In genomic region chr4:49590152-49590551, GRCm38 (mm10) we compare ENCODE assay signal across 31 mouse cellular contexts. TPM values are rescaled to one million over a fixed set of nuclear protein-coding genes. Genes with fewer than 3 reads are reported as not detected.
DNase-seq lines count a peak whose midpoint lies in the region; ATAC-seq and TF ChIP-seq lines count a peak whose summit lies in the region.
"Had no signal": no experiment of that assay in that cellular context is flagged by ENCODE, and none has a peak within 500 bp of the region (broad histone marks: within the 10 kb centered on the region; RNA-seq: fewer than 3 reads in every experiment).

No protein-coding gene starts in this region.

- no peaks in the 10 kb centered on the region for H3K27me3 ChIP-seq in liver, embryonic 12.5 days (replicated peaks)
- no peaks in the 10 kb centered on the region for H3K27me3 ChIP-seq in liver, postnatal 0 days (ENCODE audit: insufficient read depth, low read length)
- H3K27me3 ChIP-seq in intestine, embryonic 15.5 days (replicated peaks): no peaks in the 10 kb centered on the region
- H3K27me3 ChIP-seq in intestine, postnatal 0 days (replicated peaks; ENCODE audit: control insufficient read depth, insufficient read depth, low read length): no peaks in the 10 kb centered on the region
- no peaks in the 10 kb centered on the region for H3K27me3 ChIP-seq in stomach, postnatal 0 days (ENCODE audit: control insufficient read depth, insufficient read depth, low read length)
- H3K27me3 ChIP-seq: CH12.LX; embryonic facial prominence, embryonic 13.5 days; forebrain, embryonic 12.5 days; forebrain, embryonic 15.5 days; heart, embryonic 12.5 days; heart, embryonic 15.5 days; hindbrain, embryonic 13.5 days had no signal

- no peak overlapping the region for H3K9ac ChIP-seq in liver, embryonic 12.5 days
- H3K9ac ChIP-seq in liver, postnatal 0 days (replicated peaks): no peak overlapping the region
- H3K9ac ChIP-seq in intestine, embryonic 15.5 days: no peak overlapping the region
- no peak overlapping the region for H3K9ac ChIP-seq in intestine, postnatal 0 days (ENCODE audit: low read depth, low read length)
- H3K9ac ChIP-seq in stomach, postnatal 0 days (ENCODE audit: low read length): no peak overlapping the region
- H3K9ac ChIP-seq: embryonic facial prominence, embryonic 13.5 days; forebrain, embryonic 12.5 days; forebrain, embryonic 15.5 days; heart, embryonic 12.5 days; heart, embryonic 15.5 days; hindbrain, embryonic 13.5 days had no signal

- 64% methylated on average over 2 of the region's 2 CpGs for WGBS in liver, embryonic 12.5 days (ENCODE audit: insufficient replicate concordance)
- WGBS in liver, postnatal 0 days (ENCODE audit: insufficient replicate concordance): 61% methylated on average over 2 of the region's 2 CpGs
- 64% methylated on average over 2 of the region's 2 CpGs for WGBS in intestine, embryonic 15.5 days
- 37% methylated on average over 2 of the region's 2 CpGs for WGBS in intestine, postnatal 0 days
- 68% methylated on average over 2 of the region's 2 CpGs for WGBS in stomach, postnatal 0 days

- intact Hi-C loops in gastrocnemius, postnatal 36 days (cut with DNase I): no loop called here

- H3K9me3 ChIP-seq in liver, embryonic 12.5 days (replicated peaks): no peaks in the 10 kb centered on the region
- no peaks in the 10 kb centered on the region for H3K9me3 ChIP-seq in liver, postnatal 0 days (ENCODE audit: low read length)
- no peaks in the 10 kb centered on the region for H3K9me3 ChIP-seq in intestine, embryonic 15.5 days
- no peaks in the 10 kb centered on the region for H3K9me3 ChIP-seq in intestine, postnatal 0 days (ENCODE audit: control insufficient read depth)
- H3K9me3 ChIP-seq in stomach, postnatal 0 days (ENCODE audit: control insufficient read depth, low read length): no peaks in the 10 kb centered on the region
- H3K9me3 ChIP-seq: embryonic facial prominence, embryonic 13.5 days; forebrain, embryonic 12.5 days; forebrain, embryonic 15.5 days; G1E; heart, embryonic 12.5 days; heart, embryonic 15.5 days; hindbrain, embryonic 10.5 days; hindbrain, embryonic 13.5 days had no signal

- DNase-seq in liver, postnatal 0 days: no peak
- peak; percentile 60 for DNase-seq in stomach, postnatal 0 days (ENCODE audit: low spot score)
- no peak for DNase-seq in thymus, postnatal 10 days (ENCODE audit: low spot score in 2 of 2)
- no peak for DNase-seq in gastrocnemius, postnatal 36 days
- DNase-seq: adrenal gland, postnatal 10 days; adrenal gland, postnatal 36 days; B cell, adult 2 months; cerebellum, adult 11 months; cerebellum, adult 2 months; cerebellum, adult 9-11 months; cerebellum, postnatal 25 days; gastrocnemius, postnatal 25 days; heart, postnatal 10 days; heart, postnatal 36 days had no signal

- H3K4me3 ChIP-seq in liver, embryonic 12.5 days: no peak overlapping the region
- H3K4me3 ChIP-seq in liver, postnatal 0 days (ENCODE audit: low read depth, low read length): no peak overlapping the region
- H3K4me3 ChIP-seq in intestine, embryonic 15.5 days (replicated peaks): no peak overlapping the region
- H3K4me3 ChIP-seq in intestine, postnatal 0 days (ENCODE audit: low read depth, low read length): no peak overlapping the region
- H3K4me3 ChIP-seq in stomach, postnatal 0 days (ENCODE audit: low read depth, low read length): no peak overlapping the region
- H3K4me3 ChIP-seq: embryonic facial prominence, embryonic 13.5 days; erythroblast, embryonic 14.5 days; forebrain, embryonic 12.5 days; forebrain, embryonic 15.5 days; heart, embryonic 12.5 days; heart, embryonic 15.5 days; hindbrain, embryonic 10.5 days; hindbrain, embryonic 13.5 days had no signal

- no peak for TF ChIP-seq EP300 in liver, postnatal 0 days (IDR thresholded peaks at IDR 0.05; ENCODE audit: low read depth)
- no peak for TF ChIP-seq EP300 in stomach, postnatal 0 days (optimal IDR thresholded peaks at IDR 0.05)

- ATAC-seq in liver, embryonic 12.5 days: peak; percentile 40; the same call in 1 of the 2 replicates
- no peak for ATAC-seq in liver, postnatal 0 days
- peak; percentile 92 for ATAC-seq in intestine, embryonic 15.5 days
- peak; percentile 95 for ATAC-seq in intestine, postnatal 0 days
- peak; percentile 86 for ATAC-seq in stomach, postnatal 0 days (ENCODE audit: low FRiP score, low TSS enrichment)
- ATAC-seq: forebrain, embryonic 15.5 days; hindbrain, embryonic 16.5 days; Patski had no signal

- no peak overlapping the region for H3K4me2 ChIP-seq in liver, embryonic 12.5 days
- no peak overlapping the region for H3K4me2 ChIP-seq in liver, postnatal 0 days (ENCODE audit: low read depth, low read length)
- no peak overlapping the region for H3K4me2 ChIP-seq in intestine, embryonic 15.5 days (replicated peaks)
- no peak overlapping the region for H3K4me2 ChIP-seq in intestine, postnatal 0 days (replicated peaks; ENCODE audit: low read depth)
- no peak overlapping the region for H3K4me2 ChIP-seq in stomach, postnatal 0 days (replicated peaks; ENCODE audit: low read depth)
- H3K4me2 ChIP-seq: embryonic facial prominence, embryonic 13.5 days; forebrain, embryonic 12.5 days; forebrain, embryonic 15.5 days; heart, embryonic 12.5 days; heart, embryonic 15.5 days; hindbrain, embryonic 13.5 days had no signal

- peak overlapping the region; percentile 12; the same call in 1 of the 2 replicates for H3K27ac ChIP-seq in liver, embryonic 12.5 days
- no peak overlapping the region for H3K27ac ChIP-seq in liver, postnatal 0 days (ENCODE audit: low read depth)
- H3K27ac ChIP-seq in intestine, embryonic 15.5 days: no peak overlapping the region
- peak overlapping the region; percentile 41; the same call in 1 of the 2 replicates for H3K27ac ChIP-seq in intestine, postnatal 0 days (ENCODE audit: low read depth, low read length)
- peak overlapping the region; percentile 37 for H3K27ac ChIP-seq in stomach, postnatal 0 days (replicated peaks)
- H3K27ac ChIP-seq: embryonic facial prominence, embryonic 13.5 days; forebrain, embryonic 12.5 days; forebrain, embryonic 15.5 days; heart, embryonic 15.5 days; hindbrain, embryonic 10.5 days; hindbrain, embryonic 13.5 days had no signal

- peaks cover 17% of the 10 kb centered on the region; the same call in 1 of the 2 replicates for H3K4me1 ChIP-seq in liver, embryonic 12.5 days
- no peaks in the 10 kb centered on the region for H3K4me1 ChIP-seq in liver, postnatal 0 days (ENCODE audit: insufficient read depth)
- H3K4me1 ChIP-seq in intestine, embryonic 15.5 days (replicated peaks): 0 out of 2 replicates have a peak, but pooled peaks cover 6% of the 10 kb centered on the region
- H3K4me1 ChIP-seq in intestine, postnatal 0 days (replicated peaks; ENCODE audit: control insufficient read depth, insufficient read depth, low read length): no peaks in the 10 kb centered on the region
- no peaks in the 10 kb centered on the region for H3K4me1 ChIP-seq in stomach, postnatal 0 days (replicated peaks; ENCODE audit: control insufficient read depth, insufficient read depth)
- H3K4me1 ChIP-seq: forebrain, embryonic 12.5 days; forebrain, embryonic 15.5 days; hindbrain, embryonic 10.5 days had no signal

- H3K36me3 ChIP-seq in liver, embryonic 12.5 days: peaks cover 18% of the 10 kb centered on the region
- no peaks in the 10 kb centered on the region for H3K36me3 ChIP-seq in liver, postnatal 0 days (replicated peaks; ENCODE audit: insufficient read depth, low read length)
- H3K36me3 ChIP-seq in intestine, embryonic 15.5 days: 0 out of 2 replicates have a peak, but pooled peaks cover 7% of the 10 kb centered on the region
- peaks cover 9% of the 10 kb centered on the region; the same call in 1 of the 2 replicates for H3K36me3 ChIP-seq in intestine, postnatal 0 days (ENCODE audit: control insufficient read depth, insufficient read depth)
- peaks cover 3% of the 10 kb centered on the region; the same call in 1 of the 2 replicates for H3K36me3 ChIP-seq in stomach, postnatal 0 days (ENCODE audit: control insufficient read depth, insufficient read depth, low read length)

- no peak for TF ChIP-seq CTCF in liver, postnatal 0 days (IDR thresholded peaks at IDR 0.05; ENCODE audit: low read depth)
- TF ChIP-seq CTCF in intestine, postnatal 0 days (IDR thresholded peaks at IDR 0.05; ENCODE audit: low read depth): no peak
- no peak for TF ChIP-seq CTCF in stomach, postnatal 0 days (IDR thresholded peaks at IDR 0.05; ENCODE audit: low read depth)

RNA-seq across cellular contexts. Expression of gene Tmem246, which starts 7.5 kb away (rescaled TPM):
- 13.3 and 14.6 TPM in 2 replicates for polyA plus RNA-seq in liver, embryonic 12.5 days (2016; fragmentation: Nextera tagmentation; extraction: Ambion mirVana)
- polyA plus RNA-seq in liver, postnatal 0 days (2015; fragmentation: Nextera tagmentation; extraction: Ambion mirVana): 3.3 and 3.9 TPM in 2 replicates
- 21.2 and 22.2 TPM in 2 replicates for polyA plus RNA-seq in intestine, embryonic 15.5 days (2015; fragmentation: Nextera tagmentation; extraction: Ambion mirVana)
- polyA plus RNA-seq in intestine, postnatal 0 days (2015; fragmentation: Nextera tagmentation; extraction: Ambion mirVana): 22.6 and 23.6 TPM in 2 replicates
- polyA plus RNA-seq in stomach, postnatal 0 days (2015; fragmentation: Nextera tagmentation; extraction: Ambion mirVana): 62.6 and 70.0 TPM in 2 replicates
- total RNA-seq in gastrocnemius, postnatal 36 days (2021): 10 to 100 TPM; 29.6 to 30.5 TPM
- total RNA-seq: granulocyte monocyte progenitor cell, adult 5-6 weeks had no signal
- polyA plus RNA-seq: Patski had no signal

RNA-seq across cellular contexts. Expression of gene Aldob, which starts 40.8 kb away (rescaled TPM):
- polyA plus RNA-seq in liver, embryonic 12.5 days (2016; fragmentation: Nextera tagmentation; extraction: Ambion mirVana): 54.0 and 57.6 TPM in 2 replicates
- 2,616 and 2,625 TPM in 2 replicates for polyA plus RNA-seq in liver, postnatal 0 days (2015; fragmentation: Nextera tagmentation; extraction: Ambion mirVana)
- 330 and 349 TPM in 2 replicates for polyA plus RNA-seq in intestine, embryonic 15.5 days (2015; fragmentation: Nextera tagmentation; extraction: Ambion mirVana)
- polyA plus RNA-seq in intestine, postnatal 0 days (2015; fragmentation: Nextera tagmentation; extraction: Ambion mirVana): 1,579 and 1,674 TPM in 2 replicates
- 3.0 and 6.1 TPM in 2 replicates for polyA plus RNA-seq in stomach, postnatal 0 days (2015; fragmentation: Nextera tagmentation; extraction: Ambion mirVana)
- under 1 TPM in 1 of 2 experiments, not detected in 1; 0.20 TPM for total RNA-seq in gastrocnemius, postnatal 36 days (2021)
- total RNA-seq: CH12.LX; common myeloid progenitor, adult 5-6 weeks; gastrocnemius, postnatal 25 days; granulocyte monocyte progenitor cell, adult 5-6 weeks had no signal
- polyA plus RNA-seq: embryonic facial prominence, embryonic 13.5 days; erythroblast, embryonic 14.5 days; G1E; hindbrain, embryonic 10.5 days; hindbrain, embryonic 13.5 days; Patski had no signal

RNA-seq across cellular contexts. Expression of gene Rnf20, which starts 41.7 kb away (rescaled TPM):
- polyA plus RNA-seq in liver, embryonic 12.5 days (2016; fragmentation: Nextera tagmentation; extraction: Ambion mirVana): 24.0 and 25.1 TPM in 2 replicates
- polyA plus RNA-seq in liver, postnatal 0 days (2015; fragmentation: Nextera tagmentation; extraction: Ambion mirVana): 9.4 and 11.8 TPM in 2 replicates
- 28.8 and 32.2 TPM in 2 replicates for polyA plus RNA-seq in intestine, embryonic 15.5 days (2015; fragmentation: Nextera tagmentation; extraction: Ambion mirVana)
- 15.6 and 16.4 TPM in 2 replicates for polyA plus RNA-seq in intestine, postnatal 0 days (2015; fragmentation: Nextera tagmentation; extraction: Ambion mirVana)
- 14.3 and 17.4 TPM in 2 replicates for polyA plus RNA-seq in stomach, postnatal 0 days (2015; fragmentation: Nextera tagmentation; extraction: Ambion mirVana)
- 10 to 100 TPM; 23.3 to 27.7 TPM for total RNA-seq in gastrocnemius, postnatal 36 days (2021)

Comparison
In these comparisons a context has a peak if more than half of its experiments do, and no peak if none do; other contexts are left out.
1. H3K27ac ChIP-seq: peak in liver, embryonic 12.5 days (single experiment), intestine, postnatal 0 days (single experiment) and stomach, postnatal 0 days (single experiment); none in liver, postnatal 0 days (single experiment) and intestine, embryonic 15.5 days (single experiment).